Mouse (Mus musculus) heart, postnatal 0 days (tissue): ENCODE results near the gene Hoxc9.

Source experiments
- CTCF ChIP-seq: IDR thresholded peaks from 2 replicates; pipeline ENCODE4 v1.5.1; 2016; ENCODE audit warnings: antibody characterized with exemption, control low read depth, low read depth
- EP300 ChIP-seq: IDR thresholded peaks from 2 replicates; pipeline ENCODE4 v1.6.1; 2016; ENCODE audit warnings: antibody characterized with exemption, low read depth

DNA sequence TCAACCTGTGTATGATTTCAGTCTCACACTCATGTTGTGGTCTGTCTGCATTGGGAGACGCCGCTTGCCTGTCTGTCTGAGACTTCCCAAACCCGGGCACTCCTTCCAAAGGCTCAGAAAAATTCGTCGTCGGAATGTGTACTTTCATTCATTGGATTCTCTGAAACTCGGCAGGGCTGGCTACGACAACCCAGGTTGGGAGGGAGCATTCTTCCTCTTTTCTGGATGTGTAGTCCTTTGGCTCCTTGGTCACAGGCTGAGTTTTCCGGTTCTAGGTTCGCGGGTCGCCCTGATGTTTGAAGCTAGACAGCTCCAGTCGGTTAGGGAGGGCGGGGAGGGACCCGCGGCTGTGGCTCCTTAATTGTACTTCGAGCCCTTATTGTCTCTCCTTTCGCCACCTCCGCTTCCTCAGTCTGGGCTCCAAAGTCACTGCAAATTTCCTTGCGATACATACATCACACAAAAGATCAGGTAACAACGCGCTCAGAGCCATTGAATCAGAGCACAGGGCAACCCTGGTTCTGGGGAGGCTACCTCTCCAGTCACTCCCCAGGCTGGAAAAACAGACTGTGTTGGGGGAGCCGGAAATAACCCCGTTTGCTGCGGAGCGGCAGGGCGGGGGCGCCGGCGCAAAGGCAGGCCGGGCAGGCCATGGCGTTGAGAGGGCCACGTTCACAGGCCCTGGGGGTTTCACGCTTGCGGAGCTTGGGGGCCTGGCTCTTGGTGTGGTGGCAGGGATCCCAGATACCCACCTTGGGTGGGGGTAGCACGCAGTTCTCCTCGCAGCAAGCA is 588 bp downstream of the Hoxc9 start:
- TF ChIP-seq EP300 (no peak), CTCF (no peak)
